Mouse (Mus musculus) thymus, postnatal 4 days (tissue): ENCODE data around the gene Snorc.

Experiments used
- DNase-seq: peaks from one replicate; pipeline ENCODE4 v3.0.0; 2021

The Snorc gene

GRCm38 (mm10) chr1:87510845-87511244 is 40.8 kb downstream of the Snorc start:
- DNase-seq: no peak

GRCm38 (mm10) chr1:87520467-87520866 is 50.4 kb downstream of the Snorc start:
- DNase-seq: no peak

- no peak for DNase-seq
Observed at GRCm38 (mm10) chr1:87521523-87521922, 51.5 kb downstream of the Snorc start.

- no peak for DNase-seq
Observed at GRCm38 (mm10) chr1:87525041-87525440, 55.0 kb downstream of the Snorc start.
